Mouse (Mus musculus) 416B (cell line): ENCODE measurements around the gene Ptprn.
A peak's percentile ranks its signal among the peaks of the same experiment; 100 is the strongest.
"Not testable (repeated sequence)": the region's sequence is repeated elsewhere in the genome, so short reads cannot be mapped to it uniquely, and the experiment has no call there.

Experiments used
- DNase-seq: peaks from one replicate; pipeline ENCODE4 v3.0.0; 2011; ENCODE audit warnings: low read depth

Gene Ptprn

DNA sequence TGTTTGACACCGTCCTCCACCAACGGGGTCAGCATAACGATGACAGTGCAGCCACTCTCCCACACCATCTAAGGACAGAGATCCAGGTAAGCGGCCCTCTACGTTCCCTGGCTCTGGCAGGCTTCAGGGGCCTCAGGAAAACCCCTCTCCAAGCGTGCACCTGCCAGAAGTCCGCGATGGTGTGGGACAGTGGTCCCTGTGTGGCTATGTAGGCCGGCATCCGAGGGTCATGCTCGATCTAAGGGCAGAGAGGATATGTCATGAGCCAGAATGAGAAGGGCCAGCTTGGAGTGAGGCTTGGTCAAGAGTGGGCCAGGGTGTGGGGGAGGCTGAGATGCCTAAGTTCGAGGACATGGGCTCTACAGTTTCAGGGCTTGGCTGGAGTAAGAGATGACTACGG, 12.0 kb downstream of the Ptprn start:
- DNase-seq = no peak

DNA sequence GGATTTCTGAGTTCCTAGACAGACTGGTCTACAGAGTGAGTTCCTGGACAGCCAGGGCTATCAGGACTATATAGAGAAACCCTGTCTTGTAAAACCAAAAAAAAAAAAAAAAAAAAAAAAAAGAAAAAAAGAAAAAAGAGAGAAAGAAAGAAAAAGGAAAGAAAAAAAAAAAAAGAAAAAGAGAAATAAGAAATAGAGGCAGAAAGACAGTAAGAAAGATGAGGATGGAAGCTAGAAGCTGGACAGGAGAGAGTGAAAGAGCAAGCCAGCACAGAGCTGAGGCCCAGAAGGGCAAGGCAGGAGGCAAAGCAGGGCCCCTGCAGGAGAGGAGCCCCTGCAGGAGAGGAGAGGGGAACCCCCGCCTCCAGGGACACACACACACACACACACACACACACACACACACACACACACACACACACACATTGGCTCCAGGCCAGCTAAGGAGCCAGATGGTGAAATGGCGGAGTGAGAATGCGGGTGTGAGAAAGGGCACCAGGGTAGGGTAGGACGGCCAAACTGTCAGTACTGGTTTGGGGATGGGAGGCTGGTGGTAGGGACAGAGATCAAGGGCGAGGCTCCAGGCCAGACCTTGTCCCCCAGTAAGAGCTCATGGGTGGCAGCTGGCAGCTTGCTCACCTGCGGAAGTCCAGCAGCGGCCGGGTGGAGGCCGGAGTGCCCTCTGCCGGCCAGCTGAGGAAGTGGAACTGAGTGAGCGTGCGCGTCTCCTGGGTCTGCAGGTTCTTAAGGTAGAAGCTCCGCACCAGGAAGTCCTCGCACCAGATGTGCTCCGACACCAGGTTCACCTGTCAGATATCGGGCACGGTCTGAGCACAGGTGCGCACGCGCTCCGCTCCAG, 13.0 kb downstream of the Ptprn start:
- DNase-seq = peak; percentile 89

DNA sequence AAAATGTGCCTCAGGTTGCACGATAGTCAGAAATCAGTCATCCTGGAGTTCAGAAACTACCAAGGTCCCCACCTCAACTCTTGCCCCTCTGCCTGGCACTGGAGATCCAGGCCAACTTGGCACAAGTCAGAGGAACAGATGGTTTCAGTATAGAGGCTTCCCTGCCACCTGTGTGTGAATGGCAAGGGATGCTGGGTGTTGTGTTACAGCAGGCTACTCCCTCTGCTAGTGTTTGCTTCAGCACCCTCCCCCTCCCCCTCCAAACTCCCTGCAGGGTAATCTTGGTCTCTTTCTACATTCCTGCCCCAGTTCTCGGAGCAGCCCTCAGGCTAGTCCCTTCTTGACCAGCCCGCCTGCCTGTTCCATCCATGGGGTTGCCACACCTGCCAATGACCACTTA, 13.8 kb downstream of the Ptprn start:
- DNase-seq = no peak

DNA sequence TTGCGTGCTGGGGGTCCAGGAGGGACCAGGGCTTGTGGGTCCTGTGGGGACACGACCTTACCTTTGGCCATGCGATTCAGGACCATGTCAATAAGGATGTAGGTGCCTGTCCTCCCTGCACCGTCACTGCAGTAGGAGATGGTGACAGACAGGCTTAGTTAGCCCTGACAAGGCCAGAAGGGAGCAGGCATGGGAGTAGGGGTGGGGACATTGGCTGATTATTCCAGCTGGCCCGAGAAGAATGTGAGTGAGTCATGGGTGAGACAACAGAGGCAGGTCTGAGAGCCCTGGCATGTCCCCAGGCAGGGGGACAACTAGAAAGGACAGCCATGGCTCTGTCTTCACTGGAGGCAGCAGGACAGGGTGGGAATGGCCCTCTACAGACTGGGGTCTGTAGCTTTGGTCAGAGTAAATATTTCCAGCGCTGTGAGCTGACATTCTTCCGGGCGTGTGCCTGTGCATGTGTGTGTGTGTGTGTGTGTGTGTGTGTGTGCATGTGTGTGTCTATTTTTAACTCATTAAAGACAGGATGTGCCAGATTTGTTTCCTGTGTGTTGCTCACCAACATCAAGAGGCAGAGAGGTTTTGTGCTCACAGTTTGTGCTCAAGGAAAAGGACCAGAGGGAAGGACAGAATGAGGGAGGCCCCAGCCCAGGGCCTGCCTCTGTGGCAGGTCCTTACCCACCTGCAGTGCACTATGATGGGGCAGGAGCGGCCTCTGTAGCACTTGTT, 16.1 kb downstream of the Ptprn start:
- peak; percentile 43 for DNase-seq

DNA sequence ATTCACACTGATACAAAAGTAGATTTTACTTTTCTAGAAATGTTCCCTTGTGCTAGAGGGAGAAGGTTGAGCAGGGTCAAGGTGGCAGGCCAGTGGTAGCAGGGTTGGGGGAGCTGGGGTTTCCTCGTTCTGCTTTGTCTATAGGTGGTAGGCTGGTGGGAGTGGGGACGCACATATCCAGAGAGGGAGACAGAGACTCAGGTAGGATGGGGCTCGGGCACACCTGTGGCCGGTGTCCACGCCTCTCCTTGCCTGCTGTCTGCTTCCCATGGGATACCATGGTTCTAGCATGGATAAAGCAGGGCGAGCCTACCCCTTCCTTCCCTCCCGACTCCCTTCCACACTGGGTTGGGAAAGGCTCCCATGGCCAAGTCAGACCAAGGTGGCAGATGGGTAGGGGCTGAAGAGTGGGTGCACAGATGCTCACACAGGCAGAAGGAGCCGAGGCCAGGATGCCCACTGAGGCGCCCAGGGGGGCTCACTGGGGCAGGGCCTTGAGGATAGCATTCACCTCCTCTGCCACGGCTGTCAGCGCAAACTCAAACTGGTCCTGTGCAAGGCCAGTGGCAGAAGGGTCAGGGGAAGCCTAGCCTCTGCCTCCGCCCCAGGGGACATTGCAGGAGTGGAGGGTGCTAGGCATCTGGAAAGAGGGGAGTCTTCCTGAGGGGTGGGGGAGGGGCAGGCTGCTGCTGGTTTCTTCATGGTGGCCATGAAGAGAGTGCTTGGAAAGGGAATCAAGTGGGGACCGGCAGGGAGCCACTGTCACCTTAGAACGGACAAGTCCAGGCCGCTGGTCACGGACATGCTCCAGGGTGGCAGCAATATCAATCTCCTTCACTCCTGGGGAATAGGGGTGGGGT, 17.0 kb downstream of the Ptprn start:
- no peak for DNase-seq

DNA sequence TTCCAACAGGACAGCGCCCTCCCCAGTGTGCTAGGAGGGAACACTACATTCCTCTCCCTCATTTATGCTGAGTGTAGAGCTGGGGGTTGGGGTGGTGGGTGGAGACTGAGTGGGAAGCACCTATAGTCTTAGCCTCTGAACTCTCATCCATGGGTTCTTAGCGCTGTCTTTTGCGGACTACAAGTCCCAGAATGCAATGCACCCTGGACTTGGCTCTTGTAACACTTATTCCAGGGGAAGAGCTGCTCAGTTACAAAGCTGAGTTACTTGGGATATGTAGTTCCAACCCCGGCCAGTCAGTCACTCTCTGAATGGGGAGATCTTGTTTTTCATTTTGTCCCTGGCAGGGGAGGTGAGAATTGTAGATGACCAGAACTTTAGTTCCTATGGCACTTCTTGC, 19.5 kb downstream of the Ptprn start:
- peak; percentile 68 for DNase-seq

DNA sequence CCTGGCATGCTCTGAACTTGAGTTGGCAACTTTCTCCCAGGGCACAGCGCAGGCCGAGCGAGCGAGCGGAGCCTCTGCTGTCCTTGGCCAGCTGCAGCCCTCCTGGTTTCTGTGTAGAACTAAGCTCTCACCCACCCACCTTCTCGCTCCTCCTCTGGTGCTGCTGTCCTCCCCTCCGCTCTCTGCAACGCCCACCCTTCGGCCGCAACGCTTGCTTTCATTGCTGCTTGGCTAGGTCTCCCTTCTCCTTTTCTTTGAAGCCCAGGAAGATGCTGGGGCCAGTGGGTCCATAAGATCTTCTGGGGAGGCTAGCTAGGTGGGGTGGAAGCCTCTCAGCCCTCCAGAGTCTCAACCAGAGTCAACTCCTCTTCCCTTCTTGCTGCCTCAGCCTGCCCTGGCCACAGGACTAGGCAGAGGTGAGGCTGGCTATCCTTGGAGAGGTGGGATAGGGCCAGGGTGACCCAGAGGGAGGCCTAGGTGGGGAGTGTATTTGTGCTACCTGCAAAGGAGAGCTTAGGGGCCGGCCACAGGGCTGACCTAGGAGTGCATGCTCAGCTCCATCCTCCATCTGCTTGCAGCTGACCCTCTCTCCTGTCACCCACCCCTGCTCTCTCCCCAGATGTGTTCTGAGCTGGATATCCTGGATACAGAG, 20.0 kb downstream of the Ptprn start:
- no peak for DNase-seq

DNA sequence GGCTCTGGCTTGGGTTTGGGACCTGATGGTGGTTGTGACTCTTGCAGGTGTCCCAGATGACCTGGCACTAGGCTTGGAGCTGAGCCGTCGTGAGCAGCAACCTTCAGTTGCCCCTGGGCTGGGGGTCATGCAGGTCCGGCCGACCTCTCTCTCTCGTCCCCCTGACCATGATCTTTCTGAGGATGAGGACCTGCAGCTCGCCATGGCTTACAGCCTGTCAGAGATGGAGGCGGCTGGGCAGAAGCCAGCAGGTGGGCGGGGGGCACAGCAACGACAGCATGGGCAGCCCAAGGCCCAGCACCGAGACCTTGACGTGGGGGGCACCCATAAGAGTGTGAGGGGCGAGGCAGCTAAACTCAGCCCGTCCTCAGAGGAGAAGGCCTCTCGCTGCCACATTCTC, 20.9 kb downstream of the Ptprn start:
- DNase-seq = no peak

DNA sequence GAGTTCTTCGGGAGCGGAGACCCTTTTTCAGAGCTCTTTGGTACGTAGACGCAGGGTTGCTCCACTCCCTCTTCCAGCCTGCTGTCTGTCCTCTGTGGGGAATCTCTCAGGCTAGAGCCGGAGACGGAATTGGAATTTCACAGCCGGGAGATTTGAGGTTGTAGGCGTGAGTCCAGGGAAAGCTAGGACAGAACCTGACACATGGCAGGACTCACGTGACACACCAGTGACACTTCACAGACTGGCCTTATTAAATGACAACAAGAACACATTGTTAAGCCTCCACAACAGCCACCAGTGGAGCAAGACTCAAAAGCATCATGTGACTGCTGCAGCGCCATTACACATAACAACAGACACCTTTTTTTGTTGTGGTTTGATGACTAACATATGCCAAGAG, 24.7 kb downstream of the Ptprn start:
- no peak for DNase-seq

DNA sequence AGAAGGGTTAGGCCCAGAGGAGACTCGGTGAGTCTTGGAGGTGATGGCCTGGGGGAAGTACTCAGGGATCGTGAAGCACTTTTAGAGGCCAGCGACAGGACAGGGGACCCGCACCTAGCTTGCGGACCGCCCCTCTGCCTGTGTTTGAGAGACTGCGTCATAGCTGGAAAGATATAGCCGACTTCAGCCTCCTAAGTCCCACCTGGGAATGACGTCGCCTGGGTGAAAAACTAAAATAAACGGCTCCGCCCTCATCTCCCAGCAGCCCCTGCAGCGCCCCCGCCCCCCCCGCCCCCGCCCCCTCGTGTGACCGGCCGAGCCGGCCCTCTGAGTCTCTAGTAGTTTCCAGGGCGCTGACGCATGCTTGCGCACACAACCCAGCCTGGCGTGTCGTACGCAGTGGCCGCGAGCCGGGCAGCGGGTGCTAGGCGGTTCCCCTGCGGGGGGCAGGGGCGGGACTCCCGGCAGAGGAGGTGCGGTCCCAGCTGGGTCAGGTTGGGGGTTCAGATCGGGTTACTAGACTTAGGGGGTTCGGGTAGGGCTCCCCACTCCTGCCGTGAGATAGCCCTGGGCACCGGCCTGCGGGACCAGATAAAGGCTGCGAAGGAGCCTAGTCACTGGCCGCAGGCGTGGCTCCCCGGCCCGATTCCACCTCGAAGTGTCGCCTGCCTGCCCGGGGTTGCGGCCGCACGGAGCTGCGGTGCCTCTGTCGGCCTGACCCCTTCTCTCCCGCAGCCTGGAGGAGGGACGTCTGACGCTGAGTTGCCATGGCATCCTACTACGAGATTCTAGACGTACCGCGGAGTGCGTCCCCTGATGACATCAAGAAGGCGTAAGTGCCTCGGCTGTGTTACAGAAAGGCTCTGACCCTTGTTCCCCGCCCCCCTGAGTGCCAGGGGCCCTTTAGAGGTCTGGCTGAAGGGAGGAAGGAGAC, 27.9 kb downstream of the Ptprn start, which contains the start of gene Dnajb2:
Gene Dnajb2 (plus strand): TSS at position 290 of the 934 bp plus-strand sequence.
- DNase-seq = peak; percentile 89

DNA sequence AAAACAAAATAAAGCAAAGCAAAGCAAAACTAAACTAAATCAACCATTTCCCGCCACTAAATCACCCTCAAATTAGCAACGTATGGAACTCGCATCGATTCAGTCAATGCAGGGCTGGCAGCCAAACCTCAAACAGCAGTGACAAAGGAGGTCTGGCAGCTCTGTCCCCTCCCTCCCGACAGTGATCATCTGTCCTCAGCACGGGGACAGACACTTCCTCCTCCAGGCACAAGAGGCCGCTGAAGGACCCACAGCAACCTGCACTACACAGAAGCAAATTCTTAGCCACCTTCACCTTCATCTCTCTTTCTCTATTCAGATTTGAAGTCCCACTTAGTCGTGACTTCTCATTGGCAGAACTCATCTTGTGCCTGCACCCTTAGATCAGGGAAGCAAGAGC, 29.7 kb downstream of the Ptprn start:
- DNase-seq = peak; percentile 91

DNA sequence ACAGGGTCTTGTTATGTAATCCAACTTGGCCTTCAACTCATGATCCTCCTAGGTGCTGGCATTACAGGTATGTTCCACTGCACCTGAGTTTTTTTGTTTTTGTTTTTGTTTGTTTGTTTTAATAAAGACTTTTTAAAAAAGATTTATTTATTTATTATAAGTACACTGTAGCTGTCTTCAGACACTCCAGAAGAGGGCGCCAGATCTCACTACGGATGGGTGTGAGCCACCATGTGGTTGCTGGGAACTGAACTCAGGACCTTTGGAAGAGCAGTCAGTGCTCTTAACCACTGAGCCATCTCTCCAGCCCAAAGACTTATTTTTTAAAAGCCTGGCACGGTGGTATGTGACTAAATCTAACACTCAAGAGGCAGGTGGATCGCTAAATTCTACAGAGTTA, 31.8 kb downstream of the Ptprn start:
- DNase-seq = not testable (repeated sequence)

DNA sequence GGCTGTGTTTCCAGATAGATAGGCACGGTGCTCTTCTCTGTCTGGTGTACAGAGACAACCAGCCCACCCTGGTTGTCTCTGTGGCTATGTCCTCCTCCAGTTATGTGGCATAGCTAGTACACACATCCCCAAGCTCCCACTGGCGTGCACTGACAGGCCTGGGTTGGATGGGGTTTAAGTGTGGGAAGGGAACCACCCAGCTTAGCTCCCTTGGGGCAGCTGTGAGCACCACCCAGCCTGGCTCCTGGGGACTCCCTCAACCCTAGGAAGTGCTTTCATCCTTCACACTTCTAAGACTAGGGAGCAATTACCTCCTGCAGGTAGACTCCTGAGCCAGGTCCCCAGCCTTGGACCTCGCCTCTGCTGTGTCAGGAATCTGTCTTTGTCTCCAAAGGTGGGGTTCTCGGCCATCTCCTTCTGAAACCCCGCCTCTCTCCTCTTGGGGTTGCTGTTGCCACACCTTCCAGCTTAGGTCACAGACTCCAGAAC, 32.6 kb downstream of the Ptprn start, which contains the start of gene A630095N17Rik:
Gene A630095N17Rik (minus strand): TSS at position 439 of the 489 bp plus-strand sequence.
- DNase-seq = no peak

DNA sequence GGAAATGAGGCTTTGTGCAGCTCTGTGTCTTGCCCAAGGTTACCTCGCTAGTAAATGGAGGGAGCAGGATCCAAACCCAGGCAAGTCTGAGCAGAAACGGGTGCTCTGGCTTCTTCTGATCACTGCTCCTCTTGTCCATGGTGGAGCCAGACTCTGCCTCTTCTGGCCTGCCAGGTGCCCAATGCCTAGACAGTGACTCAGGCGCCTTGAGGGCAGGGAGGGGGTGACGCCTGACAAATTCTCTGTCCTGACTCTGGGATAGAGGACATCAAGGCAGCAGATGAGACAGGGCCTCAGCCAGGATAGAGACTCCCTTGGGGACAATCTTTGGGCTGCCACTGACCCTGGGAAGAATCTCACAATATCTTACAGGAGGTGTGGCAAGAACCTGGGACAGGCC, 33.1 kb downstream of the Ptprn start:
- no peak for DNase-seq

DNA sequence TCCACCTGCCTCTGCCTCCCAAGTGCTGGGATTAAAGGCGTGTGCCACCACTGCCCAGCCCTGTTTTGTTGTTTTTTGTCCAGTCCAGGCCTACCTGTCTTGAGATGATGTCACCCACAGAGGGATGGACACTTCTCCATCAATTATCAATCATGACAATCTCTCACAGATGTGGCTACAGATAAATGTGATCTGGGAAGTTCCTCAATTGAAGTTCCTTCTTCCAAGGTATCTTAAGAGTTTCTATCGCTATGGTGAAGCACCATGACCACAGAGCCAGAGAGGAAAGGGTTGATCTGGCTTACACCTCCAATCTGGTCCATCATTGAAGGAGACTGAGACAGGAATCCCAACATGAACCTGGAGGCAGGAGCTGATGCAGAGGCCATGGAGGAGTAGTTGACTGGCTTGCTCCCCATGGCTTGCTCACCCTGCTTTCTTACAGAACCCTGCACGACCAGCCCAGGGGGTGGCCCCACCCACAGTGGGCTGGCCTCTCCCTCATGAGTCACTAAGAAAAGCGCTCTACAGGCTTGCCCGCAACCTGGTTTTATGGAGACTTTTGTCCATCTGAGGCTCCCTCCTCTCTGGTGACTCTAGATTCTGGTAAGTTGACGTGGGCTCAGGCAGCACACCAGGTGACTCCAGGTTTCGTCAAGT, 33.8 kb downstream of the Ptprn start:
- peak; percentile 76 for DNase-seq

DNA sequence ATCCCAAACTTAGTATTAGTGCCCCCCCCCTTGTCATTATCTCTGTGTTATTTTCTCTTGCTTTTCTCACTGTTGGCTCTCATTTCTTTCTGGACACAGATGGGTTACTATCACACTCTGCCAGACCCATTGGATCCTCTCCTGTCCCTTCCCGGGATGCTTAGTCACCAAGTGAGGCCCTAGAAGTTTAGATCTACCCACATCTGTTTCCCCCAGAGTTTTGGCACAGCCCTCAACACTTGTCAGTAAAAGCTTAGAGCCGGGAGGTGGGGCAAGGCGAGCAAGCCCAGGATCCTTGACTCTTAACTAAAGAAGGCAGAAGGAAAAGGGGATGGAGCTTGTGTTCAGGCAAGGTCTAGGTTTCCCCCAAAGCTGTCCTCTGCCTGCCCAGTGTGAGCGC, 35.1 kb downstream of the Ptprn start:
- DNase-seq = peak; percentile 89

DNA sequence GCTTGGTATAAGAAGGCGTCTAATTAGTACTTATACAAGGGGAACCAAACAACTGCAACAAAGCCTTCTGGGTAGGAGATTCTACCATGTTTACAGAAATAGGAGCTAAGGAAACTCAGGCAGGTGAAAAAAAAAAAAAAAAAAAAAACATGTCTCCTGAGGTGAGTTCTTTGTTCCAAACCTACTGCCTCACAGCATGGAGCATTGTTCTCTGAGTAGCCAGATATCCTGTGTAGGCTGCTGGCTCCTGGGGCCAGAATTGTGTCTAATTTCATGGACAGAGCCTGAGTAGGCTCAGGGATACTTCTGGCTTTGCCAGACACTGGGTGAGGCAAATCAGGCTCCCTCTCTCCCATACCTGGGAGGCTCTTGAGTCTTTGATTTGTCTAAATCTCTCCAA, 36.6 kb downstream of the Ptprn start:
- DNase-seq = no peak

DNA sequence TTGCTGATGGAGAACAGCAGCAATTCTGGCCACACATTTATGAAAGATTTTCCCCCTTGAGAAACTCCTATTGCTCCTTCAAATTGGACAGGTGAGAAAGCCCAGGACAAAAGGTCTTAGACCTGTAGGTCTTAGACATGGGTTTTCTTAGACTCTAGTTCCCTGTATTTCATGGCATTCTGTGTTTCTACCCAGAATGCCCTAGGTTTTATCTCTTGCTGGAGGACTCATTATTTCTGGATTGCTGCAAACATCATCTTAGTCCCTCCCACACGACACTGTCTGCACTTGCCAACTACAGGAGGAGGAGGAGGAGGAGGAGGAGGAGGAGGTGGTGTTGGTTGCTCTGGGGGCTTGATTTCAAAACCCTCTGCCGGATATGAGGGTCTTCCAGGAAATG, 38.2 kb downstream of the Ptprn start:
- DNase-seq = no peak

DNA sequence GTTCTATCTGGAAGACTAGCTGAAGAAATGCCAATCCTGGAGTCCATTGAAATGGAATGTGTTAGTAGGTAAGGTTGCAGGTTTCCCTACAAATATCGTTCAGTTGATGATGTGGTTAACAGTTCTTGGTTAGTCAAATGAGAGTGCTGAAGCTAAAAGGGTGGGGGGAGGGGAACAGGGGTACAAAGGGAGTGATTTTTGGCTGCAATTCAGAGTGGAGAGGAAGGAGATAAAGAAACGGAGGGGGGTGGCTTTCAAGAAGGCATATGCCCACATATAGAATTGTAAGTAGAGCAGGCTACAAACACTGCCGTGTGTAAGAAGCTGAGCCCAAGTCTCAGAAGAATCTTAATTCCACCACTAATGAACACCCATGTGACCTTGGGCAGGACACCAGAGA, 38.8 kb downstream of the Ptprn start:
- DNase-seq = no peak

DNA sequence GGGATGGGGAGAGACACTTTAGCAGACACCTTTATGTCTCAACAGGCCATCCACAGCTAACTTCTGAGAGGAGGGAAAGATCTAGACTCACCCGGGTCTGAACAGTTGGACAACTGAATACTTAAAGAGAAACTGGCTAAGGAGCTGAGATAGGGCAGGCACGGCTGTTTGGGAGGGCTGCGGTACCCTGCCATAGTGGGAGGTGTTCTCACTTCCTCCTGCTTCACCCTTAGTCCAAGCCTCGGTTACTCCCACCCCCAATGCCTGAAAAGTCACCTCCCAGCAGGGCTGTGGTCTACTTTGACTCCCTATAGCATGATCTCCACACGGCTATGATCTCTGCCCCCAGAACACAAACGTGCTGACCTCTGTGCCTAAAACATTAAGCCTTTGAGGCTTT, 40.8 kb downstream of the Ptprn start:
- no peak for DNase-seq
